Mouse (Mus musculus) skeletal muscle tissue, postnatal 0 days (tissue): Measurements from ENCODE around the gene Nr1i2. TPM values are rescaled to one million over a fixed set of nuclear protein-coding genes. Genes with fewer than 3 reads are reported as not detected.

Source experiments
- polyA plus RNA-seq: library from polyadenylated mRNA; unstranded; fragments of >200 nt; fragmentation: Nextera tagmentation; extraction: Ambion mirVana; gene quantifications from 2 replicates; pipeline ENCODE4 v1.2.1, GENCODE M21; 2015

Nr1i2 gene
- polyA plus RNA-seq: not detected in 2 replicates

GRCm38 (mm10) chr16:38294685-38295348, at the start of gene Nr1i2:
Nr1i2 (minus strand) TSS chr16:38294824.

GRCm38 (mm10) chr16:38341396-38342324, 47.0 kb upstream of the Nr1i2 start, which contains the start of gene Maats1:
Maats1 (minus strand) TSS chr16:38342143.

Other genes with a start within 250 kb of the Nr1i2 start
- gene Gsk3b, start 205.8 kb downstream of the Nr1i2 start, polyA plus RNA-seq: 27.8 and 29.2 TPM in 2 replicates
- gene Maats1, start 47.3 kb upstream of the Nr1i2 start, polyA plus RNA-seq: 0.05 and 0.06 TPM in 2 replicates
- 266 and 297 TPM in 2 replicates for gene Cox17, start 52.2 kb upstream of the Nr1i2 start, polyA plus RNA-seq
- gene Gm21987, start 52.2 kb upstream of the Nr1i2 start, polyA plus RNA-seq: not detected in 2 replicates
- 40.2 and 51.2 TPM in 2 replicates for gene Popdc2, start 67.4 kb upstream of the Nr1i2 start, polyA plus RNA-seq
- gene Pla1a, start 138.3 kb upstream of the Nr1i2 start, polyA plus RNA-seq: 1.2 and 1.7 TPM in 2 replicates
- 66.3 and 83.9 TPM in 2 replicates for gene Adprh, start 157.9 kb upstream of the Nr1i2 start, polyA plus RNA-seq
- 0.17 and 0.22 TPM in 2 replicates for gene Cd80, start 160.7 kb upstream of the Nr1i2 start, polyA plus RNA-seq
- gene Timmdc1, start 227.8 kb upstream of the Nr1i2 start, polyA plus RNA-seq: 30.5 and 32.8 TPM in 2 replicates